Mouse (Mus musculus) kidney, postnatal 4 days (tissue): Measurements from ENCODE around the gene Tnnc1.

Source experiments
- DNase-seq, 2 experiments: peaks; one replicate each; pipeline ENCODE4 v3.0.0; 2021; ENCODE audit warnings: mixed read lengths in 2 of 2

Gene Tnnc1

DNA sequence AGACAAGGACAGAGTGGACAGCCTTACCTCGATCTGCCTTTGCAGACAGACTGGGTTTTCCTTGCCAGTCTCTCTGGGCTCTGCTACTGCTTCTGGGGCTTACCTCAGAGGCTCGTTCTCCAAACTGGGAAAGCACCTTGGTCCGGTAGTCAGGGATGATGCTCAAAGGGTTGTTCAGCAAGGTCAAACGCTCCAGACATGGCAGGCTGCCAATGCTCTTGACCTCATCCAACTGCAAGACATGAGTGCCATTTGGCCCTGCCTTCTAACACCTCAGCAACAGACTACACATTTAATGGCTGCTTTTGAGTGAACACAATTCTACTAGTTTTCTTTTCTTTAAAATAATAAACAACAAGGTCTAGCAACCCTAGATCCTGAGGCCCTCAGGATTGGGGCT lies 21.5 kb upstream of the Tnnc1 start:
- DNase-seq = peak; percentile 54 to 66

DNA sequence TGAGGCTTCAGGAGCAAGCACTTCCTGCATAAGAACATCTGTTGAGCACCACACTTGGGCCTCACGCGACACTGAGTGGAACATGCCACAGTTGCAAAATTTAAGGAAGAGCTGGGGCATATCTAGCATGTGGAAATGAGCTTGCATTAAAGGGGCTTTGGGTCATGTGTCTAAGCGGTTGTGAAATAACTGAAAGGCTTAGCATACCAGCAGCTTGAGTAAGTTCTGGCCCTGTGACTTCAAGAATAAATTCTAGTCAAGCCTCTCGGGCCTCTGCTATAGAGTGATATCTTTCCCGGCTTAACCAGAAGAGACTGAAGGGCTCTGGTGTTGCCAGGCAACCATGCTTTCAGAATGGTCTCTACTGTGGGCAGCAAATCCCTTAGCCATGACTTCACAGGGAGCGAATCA lies 19.3 kb upstream of the Tnnc1 start:
- no peak for DNase-seq

DNA sequence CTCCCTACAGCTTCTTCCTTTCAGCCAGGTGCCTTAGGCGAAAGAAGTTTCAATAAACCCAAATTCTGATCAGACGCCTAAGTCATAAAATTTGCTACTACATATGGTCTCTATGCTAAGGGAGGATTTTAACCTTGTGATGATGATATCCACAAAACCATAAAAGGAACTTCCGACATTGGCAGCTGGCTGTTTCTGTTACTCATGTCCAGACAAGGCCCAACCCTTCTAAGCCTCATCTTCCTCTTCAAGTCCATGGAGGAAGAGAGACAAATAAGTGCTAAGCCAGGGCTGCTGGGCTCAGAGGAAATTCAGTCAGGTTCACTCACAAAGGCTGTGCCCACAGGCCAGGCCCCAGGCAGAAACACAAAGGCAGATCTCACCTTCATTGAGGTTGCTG lies 18.8 kb upstream of the Tnnc1 start:
- DNase-seq = no peak

DNA sequence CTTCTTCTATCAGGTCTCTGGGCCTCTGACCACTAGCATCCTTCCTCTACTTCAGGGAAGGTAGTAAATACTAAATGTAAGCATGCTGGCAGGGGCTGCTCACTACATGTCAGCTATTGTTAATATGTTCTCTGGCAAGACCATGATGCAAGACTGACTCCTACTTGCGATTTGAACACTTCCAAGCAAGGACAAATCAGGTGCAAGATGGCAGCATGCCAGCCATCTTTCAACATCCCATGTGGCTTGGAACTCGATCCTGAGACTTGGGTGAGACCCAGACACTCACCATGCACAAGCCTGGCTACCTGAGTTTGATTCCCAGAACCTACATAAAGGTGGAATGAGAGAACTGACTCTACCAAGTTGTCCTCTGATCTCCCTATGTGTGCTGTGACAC lies 16.2 kb upstream of the Tnnc1 start:
- DNase-seq = no peak

DNA sequence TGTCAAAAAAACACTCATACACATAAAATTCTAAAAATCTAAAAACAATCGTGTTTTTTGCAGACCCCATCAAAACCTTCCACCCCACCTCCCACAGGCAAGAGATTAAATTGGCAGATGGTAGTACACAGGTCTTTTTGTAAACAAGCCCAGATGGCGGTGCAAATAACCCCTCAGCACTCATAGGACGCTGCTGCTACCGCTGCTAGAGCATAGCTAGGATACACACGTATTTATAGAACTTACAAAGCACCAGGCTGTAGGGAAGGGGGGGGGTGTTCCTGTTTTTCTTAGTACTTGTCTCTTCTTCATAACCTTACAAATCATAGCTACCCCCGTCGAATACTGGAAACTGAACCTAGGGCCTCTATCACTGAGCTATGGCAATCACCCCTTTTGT lies 14.3 kb upstream of the Tnnc1 start:
- no peak for DNase-seq

DNA sequence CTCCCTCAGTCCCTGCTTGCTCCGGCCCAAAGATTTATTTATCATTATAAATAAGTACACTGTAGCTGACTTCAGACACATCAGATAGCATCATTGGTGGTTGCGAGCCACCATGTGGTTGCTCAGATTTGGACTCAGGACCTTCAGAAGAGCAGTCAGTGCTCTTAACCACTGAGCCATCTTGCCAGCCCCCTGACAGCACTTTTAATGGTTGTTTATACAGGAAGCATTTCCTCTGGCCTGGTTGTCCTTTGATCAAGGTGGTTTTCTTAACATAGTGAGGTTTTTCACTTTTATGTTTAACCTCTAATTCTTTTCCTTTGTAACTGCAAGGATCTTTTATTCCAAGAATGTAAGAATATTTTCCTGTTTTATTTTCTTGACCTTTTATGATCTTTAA lies 13.7 kb upstream of the Tnnc1 start:
- no peak for DNase-seq

DNA sequence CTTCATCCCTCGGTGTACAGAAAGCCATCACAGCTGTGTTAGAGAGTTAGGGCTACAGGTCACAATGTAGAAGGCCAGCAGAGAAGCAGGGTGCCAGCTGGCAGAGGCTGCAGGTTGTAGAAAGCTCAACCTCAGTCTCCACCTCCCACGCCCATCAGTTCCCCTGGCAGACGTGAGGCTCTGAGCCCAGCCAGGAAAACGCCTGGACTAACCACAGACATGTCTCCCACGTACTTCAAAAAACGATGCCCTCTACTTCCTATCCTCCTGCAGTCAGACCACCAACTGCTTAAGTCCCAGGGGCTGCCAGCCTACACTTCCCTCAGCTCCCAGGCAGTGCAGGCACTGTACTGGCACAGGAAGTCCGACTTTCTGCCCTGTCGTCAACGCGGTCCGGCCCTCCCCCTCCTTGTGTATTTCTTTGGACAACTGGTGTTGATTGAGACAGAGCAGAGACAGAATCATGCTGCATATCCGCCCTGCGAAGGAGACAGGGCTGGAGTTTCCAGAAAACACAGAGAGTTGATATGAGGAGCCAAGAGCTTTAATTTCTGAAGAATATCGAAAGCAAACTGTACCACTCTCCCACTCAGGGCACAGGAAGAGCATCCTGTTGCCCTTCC lies 13.1 kb upstream of the Tnnc1 start:
- DNase-seq = peak; percentile 54 to 73

DNA sequence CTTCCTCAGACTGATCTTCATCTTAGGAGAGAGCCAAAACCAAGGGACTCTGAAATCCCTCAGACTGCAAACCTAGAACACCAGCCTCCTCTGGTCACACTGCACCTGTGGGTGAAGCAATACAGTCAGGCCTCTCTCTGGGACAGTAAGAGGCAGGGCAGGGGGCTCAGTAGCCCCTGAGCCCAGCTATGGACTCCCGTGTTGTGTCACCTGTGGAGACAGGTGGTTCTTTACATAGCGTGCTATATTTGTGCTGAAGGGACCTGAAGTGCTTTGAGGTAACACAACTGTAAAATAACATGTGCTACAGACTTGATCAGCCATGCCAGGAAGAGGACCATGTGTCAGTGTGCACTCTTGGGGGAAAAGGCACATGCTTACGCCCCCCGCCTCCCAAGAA lies 12.6 kb upstream of the Tnnc1 start:
- DNase-seq = no peak

DNA sequence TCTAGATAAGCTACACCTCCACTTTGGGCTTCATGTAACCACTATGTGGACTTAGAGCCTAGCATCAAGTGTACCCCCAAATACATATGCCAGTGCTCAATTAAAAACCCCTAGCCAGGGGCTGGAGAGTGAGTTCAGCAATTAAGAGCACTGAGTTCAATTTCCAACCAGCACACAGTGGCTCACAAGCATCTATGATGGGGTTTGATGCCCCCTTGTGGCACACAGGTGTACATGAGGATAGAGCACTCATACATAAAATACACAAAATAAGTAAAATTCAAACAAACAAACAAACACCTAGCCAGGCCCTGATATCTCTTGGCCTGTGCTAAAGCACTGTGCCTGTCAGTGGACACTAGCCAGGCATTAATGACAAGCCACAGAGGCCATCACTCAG lies 12.1 kb upstream of the Tnnc1 start:
- peak; percentile 46 to 60 for DNase-seq

DNA sequence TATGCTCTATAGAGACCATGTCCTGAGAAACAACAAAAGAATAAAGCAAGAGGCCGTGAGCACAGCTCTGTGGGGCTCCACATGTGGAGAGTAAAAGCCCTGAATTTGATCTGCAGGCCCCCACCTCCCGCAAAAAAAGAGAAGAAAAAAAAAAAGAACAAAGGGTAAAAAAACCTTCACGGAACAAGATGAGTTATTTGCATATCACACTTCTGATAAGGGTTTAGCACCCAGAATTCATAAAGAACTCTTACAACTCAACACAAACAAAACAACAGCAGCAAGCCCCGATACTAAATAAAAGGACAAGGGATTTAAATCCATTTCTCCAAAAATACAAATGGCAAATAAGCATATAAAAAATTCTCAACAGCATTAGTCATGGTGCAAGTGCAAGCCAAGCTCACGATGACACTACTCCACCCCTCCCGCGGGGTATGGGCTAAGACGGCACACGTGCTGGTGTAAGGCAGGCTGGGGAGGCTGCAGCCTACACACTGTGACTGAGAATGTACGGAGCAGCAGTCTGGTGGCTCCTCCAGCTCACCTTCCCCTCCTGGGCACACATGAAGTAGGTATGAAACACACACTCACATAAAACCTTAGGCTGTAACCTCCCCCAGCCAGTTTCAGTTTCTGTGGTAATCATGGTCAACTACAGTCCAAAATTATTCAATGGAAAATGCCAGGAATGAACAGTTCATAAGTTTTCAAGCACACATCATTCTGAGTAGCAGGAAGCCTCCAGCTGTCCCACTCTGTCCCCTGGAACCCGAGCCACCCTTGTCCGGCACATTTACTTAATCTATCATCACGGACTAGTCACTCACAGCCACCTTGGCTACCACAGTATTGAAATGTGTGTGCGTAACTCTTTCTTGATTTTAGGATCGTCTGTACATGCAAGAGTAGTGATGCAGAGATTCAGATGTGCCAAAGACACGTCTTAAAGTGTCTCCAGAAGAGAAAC lies 10.3 kb upstream of the Tnnc1 start:
- DNase-seq = peak in 1 of 2 experiments; percentile 34

DNA sequence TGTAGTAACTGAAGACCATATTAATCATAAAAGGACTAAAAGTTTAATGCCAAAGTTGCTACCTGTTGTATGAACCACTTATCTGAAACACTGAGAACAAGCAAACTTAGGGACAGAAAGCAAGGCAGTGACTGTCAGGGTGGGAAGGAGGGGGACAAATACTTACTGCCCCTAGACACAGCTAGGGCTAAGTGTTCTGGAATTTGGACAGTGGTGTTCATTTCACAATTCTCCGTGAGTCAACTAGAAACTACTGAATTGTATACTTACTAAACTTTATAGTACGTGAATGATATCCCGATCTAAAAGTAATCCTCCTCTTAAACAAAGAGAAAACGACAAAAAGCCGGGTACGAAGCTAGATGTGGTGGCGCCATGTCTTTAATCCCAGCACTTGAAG lies 8.5 kb upstream of the Tnnc1 start:
- no peak for DNase-seq

DNA sequence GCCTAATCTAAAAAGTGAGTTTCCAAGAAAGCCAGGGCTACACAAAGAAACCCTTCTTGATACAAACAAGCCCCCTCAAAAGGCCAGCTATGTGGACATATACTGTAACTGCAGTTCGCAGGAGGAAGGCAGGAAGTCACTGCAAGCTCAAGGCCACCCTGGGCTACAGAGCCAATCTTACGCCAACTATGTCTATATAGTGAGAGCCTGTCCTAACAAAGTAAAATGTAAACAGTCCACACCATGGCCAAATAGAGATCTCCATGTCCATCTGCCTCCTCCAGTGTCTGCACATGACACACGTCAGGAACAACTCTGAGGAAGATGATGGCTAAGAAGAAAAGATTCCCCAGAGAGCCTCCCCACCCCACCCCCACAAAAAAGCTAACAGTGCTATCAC lies 8.1 kb upstream of the Tnnc1 start:
- no peak for DNase-seq

DNA sequence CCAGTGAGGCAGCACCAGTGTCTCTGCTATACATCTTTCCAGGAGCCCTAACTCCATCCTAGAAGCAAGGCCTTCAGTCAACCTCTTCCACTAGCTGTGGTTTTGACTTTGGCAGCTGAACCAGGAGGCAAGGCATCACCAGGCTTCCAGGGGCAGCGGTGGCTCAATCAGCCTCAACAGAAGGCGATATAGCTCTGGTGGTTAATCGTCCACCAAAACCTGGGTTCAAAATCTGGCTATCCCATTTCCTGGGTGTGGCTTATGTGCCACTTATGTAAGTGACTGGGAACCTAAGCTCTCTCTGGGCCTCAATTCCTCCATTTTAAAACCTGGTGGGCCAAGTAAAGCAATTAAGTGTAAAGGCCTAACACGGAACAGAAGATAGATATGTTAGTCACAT lies 3.3 kb upstream of the Tnnc1 start:
- DNase-seq = no peak

DNA sequence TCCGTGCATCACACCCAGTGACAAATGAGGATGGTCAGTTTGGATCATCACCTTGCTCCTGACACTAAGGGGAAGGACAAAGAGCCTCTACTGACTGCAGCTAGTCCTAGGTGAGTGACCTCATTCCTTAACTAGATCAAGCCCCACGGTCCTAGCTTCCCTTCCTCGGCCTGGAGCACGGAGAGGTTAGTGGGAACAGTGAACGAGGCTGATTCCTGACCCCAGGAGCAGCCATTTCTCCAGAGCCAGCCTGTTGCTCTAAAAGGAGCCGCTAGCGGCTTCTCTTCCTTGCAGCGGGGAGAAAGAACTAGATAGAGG lies 2.9 kb upstream of the Tnnc1 start:
- DNase-seq = no peak

DNA sequence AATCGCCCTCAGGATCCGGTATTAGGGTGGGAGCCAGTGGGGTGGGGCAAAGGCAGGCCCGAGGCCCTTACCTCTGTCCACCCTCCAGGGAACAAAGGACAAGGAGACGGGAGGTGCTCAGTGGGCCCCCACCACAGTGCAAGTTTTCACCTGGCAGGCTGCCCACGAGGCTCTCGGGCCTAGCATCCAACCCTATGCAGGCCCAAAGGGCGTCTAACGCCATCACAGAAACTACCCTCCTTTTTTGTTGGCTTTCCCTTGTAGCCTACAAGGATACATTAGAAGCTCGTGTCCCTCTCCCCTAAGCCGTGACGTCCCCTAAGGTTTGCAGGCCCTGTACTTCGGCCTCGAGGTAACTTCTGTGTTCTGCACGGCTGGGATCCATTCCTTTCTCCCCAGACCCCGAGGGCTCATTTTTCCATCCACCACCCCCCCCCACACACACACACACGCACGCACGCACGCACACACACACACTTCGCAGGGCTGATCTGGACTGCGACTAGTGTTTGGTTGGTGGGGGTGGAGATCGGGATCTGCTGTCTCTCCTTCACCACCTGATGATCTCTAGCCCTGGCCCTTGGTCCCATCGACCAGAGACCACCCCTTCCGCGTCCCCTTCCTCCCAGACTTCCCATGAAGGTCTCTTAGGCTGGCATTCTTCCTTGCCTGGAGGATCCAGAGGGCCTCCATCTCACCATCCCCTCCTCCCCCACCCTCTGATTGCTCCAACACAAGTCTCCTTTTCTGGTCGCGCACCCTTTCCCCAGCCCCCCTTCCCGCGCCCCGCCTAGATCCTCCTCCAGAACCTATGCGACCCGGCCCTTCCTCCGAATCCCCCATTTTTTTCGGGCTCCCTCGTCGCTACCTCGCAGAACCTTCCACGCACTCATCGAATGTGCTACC lies 2.3 kb upstream of the Tnnc1 start:
- peak; percentile 74 to 78 for DNase-seq

DNA sequence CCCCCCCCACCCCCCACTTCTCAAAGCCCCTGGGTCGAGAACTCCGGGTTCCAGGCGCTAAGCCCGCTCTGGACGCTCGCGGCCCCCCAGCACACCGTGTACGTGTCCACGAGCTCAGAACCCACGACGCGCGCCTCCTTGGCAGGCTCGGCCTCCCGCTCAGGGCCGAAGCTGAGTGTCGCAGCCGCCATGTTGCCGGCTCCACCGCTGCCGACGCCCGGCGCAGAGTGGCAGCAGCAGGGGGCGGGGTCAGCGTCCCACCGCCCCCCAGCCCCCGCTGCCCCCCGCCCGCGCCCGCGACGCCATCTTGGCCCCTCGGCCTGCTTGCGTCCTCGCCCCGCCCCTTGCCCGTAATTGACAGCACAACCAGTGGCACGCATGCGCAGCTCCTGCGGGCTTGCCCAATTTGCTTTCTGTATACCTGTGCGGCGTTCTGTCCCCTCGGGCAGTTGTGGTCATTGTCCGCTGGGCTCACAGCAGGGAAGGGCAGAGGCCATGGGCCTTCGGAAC lies 1.6 kb upstream of the Tnnc1 start:
- DNase-seq = peak; percentile 98 to 99

DNA sequence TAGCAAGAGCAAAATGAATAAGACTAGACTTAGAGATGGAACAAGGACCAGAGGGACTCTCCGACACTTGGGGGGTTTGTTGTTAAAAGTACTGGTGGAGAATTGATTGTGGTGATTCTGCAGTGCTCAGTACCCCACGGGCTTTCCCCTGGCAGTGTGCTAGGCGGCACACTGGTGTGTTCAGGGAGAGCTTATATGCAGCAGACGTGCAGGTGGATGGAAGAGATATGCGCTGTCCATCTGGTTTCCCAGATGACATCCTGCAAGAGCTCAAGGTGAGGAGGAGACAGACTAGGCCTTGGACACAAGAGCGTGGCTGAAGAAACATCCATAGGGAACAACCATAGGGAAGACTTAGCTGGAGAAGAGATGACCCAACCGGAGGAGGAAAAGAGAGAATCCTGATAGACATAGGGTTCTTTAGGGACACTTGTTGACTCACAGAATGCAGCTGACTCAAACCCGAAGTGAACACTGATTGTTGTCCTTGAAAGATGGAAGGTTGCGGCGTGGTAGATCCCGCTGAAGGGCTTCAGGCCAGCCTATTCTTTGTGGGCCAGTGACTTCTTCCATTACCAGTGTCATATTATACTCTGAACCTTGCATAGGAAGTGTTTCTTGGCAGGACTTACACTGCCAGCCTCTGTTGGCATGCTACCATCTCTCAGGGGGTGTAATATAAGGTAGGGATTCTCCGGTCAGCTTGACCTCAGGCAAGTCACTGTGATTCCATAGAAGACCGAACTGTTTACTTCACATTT lies 862 bp upstream of the Tnnc1 start:
- DNase-seq = no peak

DNA sequence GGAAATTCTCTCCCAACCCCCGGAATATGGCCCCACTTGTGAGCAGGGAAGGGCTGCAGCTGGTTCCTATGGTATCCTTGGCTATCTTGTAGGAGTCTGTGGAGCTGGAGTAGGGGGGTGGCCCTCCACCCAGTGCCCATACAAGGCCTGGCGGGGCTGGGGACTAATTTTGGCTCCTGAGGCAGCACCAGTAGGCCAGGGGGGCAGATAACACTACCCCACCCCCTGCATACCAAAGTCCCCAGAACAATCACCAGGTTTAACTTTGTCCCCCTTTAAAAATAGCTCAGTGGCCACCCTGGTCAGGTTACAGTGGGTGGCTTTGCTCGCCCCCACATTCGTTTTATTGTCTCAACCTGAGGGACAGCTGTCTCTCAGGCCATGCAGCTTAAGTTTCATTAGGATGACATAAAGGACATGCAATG lies 1.0 kb downstream of the Tnnc1 start:
- no peak for DNase-seq

DNA sequence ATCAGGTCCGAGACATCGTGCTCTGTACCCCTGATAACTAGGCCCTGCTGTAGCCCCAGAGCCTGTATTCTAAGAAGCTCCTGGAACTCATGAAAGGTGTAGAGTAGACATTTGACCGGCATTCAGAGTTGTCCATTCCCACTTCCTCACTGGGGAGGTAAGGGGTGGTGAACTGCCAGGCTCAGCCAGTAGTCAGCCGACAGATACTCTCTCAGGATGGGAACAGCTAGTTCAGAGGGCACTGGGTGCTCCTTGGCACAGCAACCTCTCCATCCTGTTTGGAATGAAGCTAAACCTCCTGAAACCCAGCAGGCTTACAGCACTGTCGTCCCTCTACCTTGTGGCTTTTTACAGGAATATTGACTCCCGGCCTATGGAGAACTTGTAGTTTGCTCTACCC lies 3.7 kb downstream of the Tnnc1 start:
- no peak for DNase-seq

DNA sequence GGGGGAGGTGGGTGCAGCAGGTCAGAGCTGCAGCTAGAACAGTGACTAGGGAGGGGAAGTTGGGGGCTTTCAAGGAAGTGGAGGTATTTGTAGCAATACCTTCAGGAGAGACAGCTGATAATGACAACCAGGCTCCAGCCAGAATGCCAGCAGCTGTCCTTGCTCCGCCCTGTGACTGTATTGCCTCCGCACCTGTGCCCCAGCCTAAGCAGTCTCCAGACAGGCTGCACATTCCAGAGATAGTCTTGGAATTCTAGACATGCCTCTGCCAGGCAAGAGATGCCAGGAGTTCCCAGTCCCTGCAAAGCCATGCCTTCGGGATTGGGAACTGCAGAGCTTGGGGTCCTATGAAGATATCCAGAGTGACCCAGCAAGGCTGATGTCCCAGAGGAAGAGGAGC lies 4.4 kb downstream of the Tnnc1 start:
- no peak for DNase-seq

DNA sequence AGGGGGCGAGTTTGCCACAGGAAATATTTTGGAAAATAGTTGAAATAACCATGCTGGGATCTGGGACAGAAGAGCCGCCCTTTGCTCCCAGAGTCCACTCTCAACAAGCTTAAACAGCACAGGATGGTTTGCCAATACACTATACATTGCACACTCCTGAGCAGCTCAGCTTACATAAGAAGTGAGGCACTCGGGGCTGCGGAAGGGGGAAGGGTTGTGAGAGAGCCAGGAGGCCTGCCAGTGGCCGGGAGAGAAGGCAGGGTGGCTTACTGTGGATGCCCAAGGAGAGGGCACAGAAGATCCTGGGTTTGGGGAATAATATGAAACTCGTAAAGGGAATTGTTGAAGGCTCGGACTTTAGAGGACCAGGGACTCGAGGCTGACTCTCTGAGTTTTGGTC lies 5.8 kb downstream of the Tnnc1 start:
- DNase-seq = no peak

DNA sequence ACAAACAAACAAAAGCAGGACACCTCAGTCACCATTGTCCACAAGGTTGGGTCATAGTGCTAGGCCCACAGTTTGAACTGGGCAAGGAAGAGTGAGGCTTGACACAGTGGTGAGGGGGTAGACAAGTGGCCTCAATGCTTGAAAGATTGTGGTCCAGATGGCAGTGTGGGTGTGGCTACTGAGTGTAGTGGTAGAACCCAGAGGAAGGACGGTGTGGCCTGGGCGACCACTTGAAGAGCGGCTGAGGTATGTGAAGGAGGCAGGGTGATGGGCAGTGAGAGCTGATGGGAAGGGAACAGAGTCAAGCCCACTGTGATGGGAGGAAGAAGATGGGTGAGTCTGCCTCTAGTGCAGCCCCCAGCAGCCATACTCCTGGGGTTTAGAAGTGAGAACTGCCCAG lies 6.6 kb downstream of the Tnnc1 start:
- DNase-seq = no peak
